Comparison of ENCODE assay signal across 25 mouse cellular contexts in genomic region chr13:36629154-36629553, GRCm38 (mm10).
"Had no signal": no experiment of that assay in that cellular context is flagged by ENCODE, and none has a peak within 500 bp of the region (broad histone marks: within the 10 kb centered on the region; RNA-seq: fewer than 3 reads in every experiment).

No protein-coding gene starts in this region.

- H3K9me3 ChIP-seq: heart, embryonic 10.5 days; hindbrain, embryonic 12.5 days; kidney, embryonic 15.5 days; limb, embryonic 13.5 days; limb, embryonic 15.5 days had no signal

- H3K4me3 ChIP-seq: gastrocnemius, adult 2 months; heart, embryonic 10.5 days; heart, embryonic 12.5 days; hindbrain, embryonic 10.5 days; hindbrain, embryonic 12.5 days; kidney, embryonic 15.5 days; limb, embryonic 13.5 days; limb, embryonic 15.5 days had no signal

- ATAC-seq: hindbrain, embryonic 16.5 days; intestine, embryonic 16.5 days had no signal

- H3K4me2 ChIP-seq: heart, embryonic 12.5 days; hindbrain, embryonic 12.5 days; hindbrain, embryonic 14.5 days; kidney, embryonic 15.5 days; limb, embryonic 13.5 days; limb, embryonic 15.5 days had no signal

- H3K27me3 ChIP-seq: heart, embryonic 12.5 days; hindbrain, embryonic 12.5 days; kidney, embryonic 15.5 days; limb, embryonic 13.5 days; limb, embryonic 15.5 days had no signal

- H3K36me3 ChIP-seq: heart, embryonic 10.5 days; heart, embryonic 12.5 days; hindbrain, embryonic 10.5 days; hindbrain, embryonic 12.5 days; kidney, embryonic 15.5 days; limb, embryonic 13.5 days; limb, embryonic 15.5 days had no signal

- H3K4me1 ChIP-seq: heart, embryonic 10.5 days; heart, embryonic 12.5 days; hindbrain, embryonic 10.5 days; hindbrain, embryonic 12.5 days; kidney, embryonic 15.5 days; limb, embryonic 13.5 days; limb, embryonic 15.5 days had no signal

- H3K9ac ChIP-seq: heart, embryonic 12.5 days; hindbrain, embryonic 12.5 days; hindbrain, embryonic 14.5 days; kidney, embryonic 15.5 days; limb, embryonic 13.5 days; limb, embryonic 15.5 days had no signal

- DNase-seq: gastrocnemius, adult 2 months; gastrocnemius, postnatal 10 days; gastrocnemius, postnatal 25 days; heart, adult 18-20 months; heart, postnatal 10 days; heart, postnatal 4 days; kidney, adult 11 months; kidney, adult 2 months; kidney, adult 9 months; kidney, postnatal 14 days; kidney, postnatal 36 days; layer of hippocampus, adult 9-11 months; layer of hippocampus, postnatal 36 days; left cerebral cortex, postnatal 4 days had no signal

- H3K27ac ChIP-seq: gastrocnemius, adult 2 months; heart, embryonic 10.5 days; hindbrain, embryonic 10.5 days; hindbrain, embryonic 12.5 days; hindbrain, embryonic 14.5 days; kidney, embryonic 15.5 days; kidney, postnatal 0 days; limb, embryonic 13.5 days; limb, embryonic 15.5 days had no signal
